Mouse (Mus musculus) embryonic facial prominence, embryonic 14.5 days (tissue): ENCODE measurements around the gene Cep41. TPM values are rescaled to one million over a fixed set of nuclear protein-coding genes. Genes with fewer than 3 reads are reported as not detected.

Source experiments
- ATAC-seq: fragments of 200-750 bp; cut with Nextera tagmentation; 2 replicates; pipeline ENCODE4 v1.8.0; 2017; ENCODE audit warnings: low read depth, moderate number of reproducible peaks, moderate TSS enrichment
- DNase-seq: peaks from one replicate; pipeline ENCODE4 v3.0.0-alpha.2; 2015; ENCODE audit warnings: low spot score
- H3K27ac ChIP-seq: fragments of 300-500 bp; sonication (generic); replicated peaks from 2 replicates; pipeline ENCODE4 v1.5.1; 2014; ENCODE audit warnings: low read depth, mild to moderate bottlenecking, low read length, moderate library complexity
- H3K27me3 ChIP-seq: fragments of 300-500 bp; sonication (generic); replicated peaks from 2 replicates; pipeline ENCODE4 v1.6.1; 2014; ENCODE audit warnings: low read length; ENCODE audit not compliant: control insufficient read depth, insufficient read depth
- H3K36me3 ChIP-seq: fragments of 300-500 bp; sonication (generic); 2 replicates; pipeline ENCODE4 v1.6.1; 2014; ENCODE audit warnings: low read length, mixed read lengths; ENCODE audit not compliant: control insufficient read depth, insufficient read depth
- H3K4me1 ChIP-seq: fragments of 300-500 bp; sonication (generic); 2 replicates; pipeline ENCODE4 v1.6.1; 2014; ENCODE audit warnings: antibody characterized with exemption, low read length; ENCODE audit not compliant: control insufficient read depth, insufficient read depth
- H3K4me2 ChIP-seq: fragments of 300-500 bp; sonication (generic); 2 replicates; pipeline ENCODE4 v1.6.1; 2014; ENCODE audit warnings: low read depth, mild to moderate bottlenecking, low read length, moderate library complexity, mixed read lengths
- H3K4me3 ChIP-seq: fragments of 300-500 bp; sonication (generic); 2 replicates; pipeline ENCODE4 v1.5.1; 2014; ENCODE audit warnings: low read depth, mild to moderate bottlenecking, low read length
- H3K9ac ChIP-seq: fragments of 300-500 bp; sonication (generic); 2 replicates; pipeline ENCODE4 v1.6.1; 2014; ENCODE audit warnings: low read depth, mild to moderate bottlenecking, low read length, moderate library complexity, mixed read lengths
- H3K9me3 ChIP-seq: fragments of 300-500 bp; sonication (generic); 2 replicates; pipeline ENCODE4 v1.6.1; 2016; ENCODE audit warnings: low read length; ENCODE audit not compliant: control insufficient read depth
- WGBS: fragments of 180-500 bp; shearing (Covaris S2); extraction: QIAGEN DNeasy Blood & Tissue Kit; methylation state at CpG from one replicate; pipeline ENCODE4 v1.1.7; 2014; 5-methylcytosine and 5-hydroxymethylcytosine counted together
- polyA plus RNA-seq: library from polyadenylated mRNA; unstranded; fragments of >200 nt; fragmentation: Nextera tagmentation; extraction: Ambion mirVana; gene quantifications from 2 replicates; pipeline ENCODE4 v1.2.1, GENCODE M21; 2014

Gene Cep41
- polyA plus RNA-seq, 1 experiment from 2014 or later, result 38.6 TPM

DNA sequence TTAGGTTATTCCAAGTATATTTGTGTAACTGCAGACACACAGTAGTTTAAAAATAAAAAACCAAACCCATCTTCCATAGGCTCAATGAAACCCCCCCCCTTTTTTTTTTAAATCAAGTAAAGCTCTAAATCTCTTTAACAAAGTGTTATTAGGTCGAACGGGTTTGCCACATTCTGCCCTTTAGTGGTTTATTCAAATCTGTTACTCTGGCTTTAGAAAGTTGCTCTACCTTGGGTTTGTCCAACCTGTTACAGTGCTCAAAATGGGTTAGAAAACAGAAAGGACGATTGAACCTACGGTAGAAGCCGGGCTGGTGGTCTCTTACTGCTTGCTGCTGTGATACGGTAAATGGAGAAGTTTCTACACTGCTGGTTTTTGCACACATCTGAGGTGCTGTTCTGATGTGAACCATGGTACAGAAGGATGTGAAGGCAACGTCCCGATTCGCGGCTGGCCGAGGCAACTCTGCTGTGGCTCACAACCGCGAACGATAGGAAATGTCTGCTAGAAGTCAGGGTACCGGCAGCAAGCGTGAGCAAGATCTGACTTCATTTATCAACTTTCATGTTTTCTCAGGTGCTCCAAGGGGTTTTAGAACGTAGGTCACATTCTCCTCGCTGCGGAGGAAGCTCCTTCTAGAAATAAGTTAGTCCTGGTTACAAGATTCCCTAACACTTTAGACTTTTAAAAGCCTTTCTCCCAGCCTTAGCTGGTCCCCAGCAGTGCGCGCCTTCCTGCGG, 41.6 kb upstream of the Cep41 start:
- ATAC-seq, result no peak
- H3K4me2 ChIP-seq, result peak overlapping the region; percentile 66
- peak overlapping the region; percentile 21; the same call in 1 of the 2 replicates for H3K4me3 ChIP-seq
- H3K27ac ChIP-seq, result peak overlapping the region; percentile 89
- H3K9ac ChIP-seq, result peak overlapping the region; percentile 50
- no peaks in the 10 kb centered on the region for H3K27me3 ChIP-seq
- H3K9me3 ChIP-seq, result peaks cover 59% of the 10 kb centered on the region
- 43% methylated on average over 22 of the region's 22 CpGs for WGBS
- no peak for DNase-seq
- H3K4me1 ChIP-seq, result no peaks in the 10 kb centered on the region
- H3K36me3 ChIP-seq, result 0 out of 2 replicates have a peak, but pooled peaks cover 2% of the 10 kb centered on the region

DNA sequence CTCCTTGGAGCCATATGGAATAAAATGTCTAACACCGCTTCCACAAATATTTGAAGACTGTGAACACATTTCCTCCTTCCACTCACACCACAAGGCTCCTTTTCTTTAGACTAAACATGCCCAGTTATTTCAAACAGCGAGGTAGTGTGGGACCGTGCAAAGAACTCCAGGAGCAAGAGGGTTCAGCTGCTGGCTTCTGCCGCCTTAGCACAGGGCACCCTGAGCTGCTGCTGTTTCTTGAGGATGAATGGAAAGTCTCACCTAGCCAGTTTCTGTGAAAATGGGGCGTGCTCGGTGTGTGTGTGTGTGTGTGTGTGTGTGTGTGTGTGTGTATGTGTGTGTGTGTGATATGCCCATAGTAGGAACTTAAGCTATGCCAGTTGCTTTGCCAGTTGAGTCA, 40.9 kb upstream of the Cep41 start:
- Histone ChIP-seq H3K9me3 (peaks cover 52% of the 10 kb centered on the region), H3K9ac (0 out of 2 replicates have a peak overlapping the region, but pooled peaks have one; percentile 50), H3K4me1 (no peaks in the 10 kb centered on the region), H3K27ac (peak overlapping the region; percentile 89), H3K27me3 (no peaks in the 10 kb centered on the region), H3K36me3 (0 out of 2 replicates have a peak, but pooled peaks cover 2% of the 10 kb centered on the region), H3K4me2 (peak overlapping the region; percentile 66), H3K4me3 (no peak overlapping the region)
- 0 out of 2 replicates have a peak, but pooled peaks have one; percentile 12 for ATAC-seq
- 64% methylated on average over 6 of the region's 6 CpGs for WGBS
- no peak for DNase-seq

DNA sequence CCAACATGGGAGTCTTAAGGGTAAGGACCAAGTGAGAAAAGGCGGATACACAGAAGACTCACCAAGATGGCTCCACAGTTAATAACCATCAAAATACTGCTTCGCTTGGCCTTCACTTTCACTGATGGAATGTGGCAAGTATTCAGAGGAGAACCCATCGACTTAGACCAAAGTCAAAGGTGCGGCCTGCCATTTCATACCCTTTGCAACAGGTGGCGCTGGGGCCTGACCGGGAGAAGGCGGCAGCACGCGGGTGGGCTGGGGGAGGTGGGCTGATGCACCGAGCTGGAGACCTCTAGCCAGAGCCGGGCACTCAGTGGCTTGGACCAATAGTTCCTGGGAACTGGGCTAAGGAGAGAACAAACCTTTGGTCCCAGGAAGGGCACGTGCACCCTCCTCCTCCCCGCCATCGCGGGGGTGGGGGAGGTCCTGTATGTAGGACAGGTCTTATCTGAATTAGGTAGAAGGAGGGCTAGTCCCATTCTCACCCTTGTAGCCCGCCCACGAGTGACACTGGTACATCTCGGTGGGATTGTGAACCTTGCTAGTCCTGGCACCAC, 39.1 kb upstream of the Cep41 start:
- Histone ChIP-seq H3K27me3 (no peaks in the 10 kb centered on the region), H3K9ac (no peak overlapping the region), H3K4me1 (no peaks in the 10 kb centered on the region), H3K27ac (peak overlapping the region; percentile 89; the same call in 1 of the 2 replicates), H3K4me2 (no peak overlapping the region), H3K4me3 (no peak overlapping the region), H3K9me3 (peaks cover 34% of the 10 kb centered on the region), H3K36me3 (no peaks in the 10 kb centered on the region)
- WGBS, result 52% methylated on average over 18 of the region's 18 CpGs
- ATAC-seq, result no peak
- DNase-seq, result no peak

DNA sequence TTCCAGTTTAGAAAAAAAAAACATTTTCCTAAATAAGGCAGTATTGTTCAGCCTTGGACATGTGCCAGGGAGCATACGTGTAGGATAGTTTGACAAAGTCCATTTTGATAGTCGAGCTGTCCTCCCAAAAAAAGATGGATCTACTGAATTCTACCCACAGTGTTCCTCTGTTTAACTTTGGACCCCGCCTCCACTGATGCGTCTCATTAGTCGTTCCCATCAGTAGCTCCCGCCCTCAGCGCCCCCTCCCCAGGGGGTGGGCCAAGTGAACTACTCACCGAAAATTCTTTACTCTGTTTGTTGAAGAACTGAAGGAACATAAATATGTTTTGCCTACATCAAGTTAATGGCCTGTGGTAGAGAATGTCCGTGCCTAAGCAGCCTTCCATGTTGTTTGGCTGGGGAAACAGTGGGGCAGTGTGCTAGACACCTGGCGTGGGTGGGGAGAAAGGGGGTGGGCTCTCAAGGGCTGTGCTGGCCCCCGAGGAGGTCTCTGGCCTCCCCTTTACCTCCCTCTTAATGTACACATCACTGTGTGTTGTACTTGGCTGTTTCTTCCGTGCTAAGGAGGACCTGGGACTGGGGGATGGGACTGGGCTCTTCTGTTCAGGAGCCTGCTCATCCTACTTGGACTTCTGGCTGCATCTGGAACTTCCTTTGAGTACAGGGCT, 36.9 kb upstream of the Cep41 start:
- Histone ChIP-seq H3K9me3 (peaks cover 13% of the 10 kb centered on the region), H3K27me3 (no peaks in the 10 kb centered on the region), H3K9ac (no peak overlapping the region), H3K27ac (0 out of 2 replicates have a peak overlapping the region, but pooled peaks have one; percentile 63), H3K4me2 (no peak overlapping the region), H3K36me3 (no peaks in the 10 kb centered on the region), H3K4me3 (no peak overlapping the region), H3K4me1 (no peaks in the 10 kb centered on the region)
- ATAC-seq (0 out of 2 replicates have a peak, but pooled peaks have one; percentile 39), DNase-seq (peak; percentile 68)
- 47% methylated on average over 12 of the region's 12 CpGs for WGBS

DNA sequence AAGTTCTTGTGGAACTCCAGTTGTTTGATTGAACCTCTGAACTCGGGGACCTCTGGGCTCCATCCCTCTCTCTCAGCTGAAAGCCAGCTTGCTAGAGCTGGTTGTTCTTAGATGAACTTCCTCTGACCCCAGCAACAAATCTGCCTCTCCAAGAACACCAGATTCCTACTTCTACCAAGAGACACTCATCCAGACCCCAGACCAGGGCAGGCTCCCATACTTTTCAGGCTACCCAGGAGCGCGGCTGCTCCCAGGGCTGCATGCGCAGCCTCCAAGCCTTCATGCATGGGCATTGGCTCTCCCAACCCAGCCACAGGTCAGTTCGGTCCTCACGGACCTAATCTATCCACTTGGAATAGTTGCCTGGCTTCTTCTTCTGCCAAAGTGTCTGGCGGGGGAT, 29.8 kb upstream of the Cep41 start, which contains the start of gene Mest:
TSS of gene Mest (plus strand) at position 217 of the 400 bp plus-strand sequence.
- 71% methylated on average over 7 of the region's 7 CpGs for WGBS
- peaks cover 4% of the 10 kb centered on the region; the same call in 1 of the 2 replicates for H3K4me1 ChIP-seq
- no peak within 1 kb of the TSS for H3K27ac ChIP-seq
- no peak within 1 kb of the TSS for H3K4me3 ChIP-seq
- no peaks in the 10 kb centered on the region for H3K36me3 ChIP-seq
- ATAC-seq, result no peak
- H3K4me2 ChIP-seq, result no peak within 1 kb of the TSS
- DNase-seq, result no peak
- no peaks in the 10 kb centered on the region for H3K27me3 ChIP-seq
- H3K9me3 ChIP-seq, result no peaks in the 10 kb centered on the region
- H3K9ac ChIP-seq, result no peak within 1 kb of the TSS

DNA sequence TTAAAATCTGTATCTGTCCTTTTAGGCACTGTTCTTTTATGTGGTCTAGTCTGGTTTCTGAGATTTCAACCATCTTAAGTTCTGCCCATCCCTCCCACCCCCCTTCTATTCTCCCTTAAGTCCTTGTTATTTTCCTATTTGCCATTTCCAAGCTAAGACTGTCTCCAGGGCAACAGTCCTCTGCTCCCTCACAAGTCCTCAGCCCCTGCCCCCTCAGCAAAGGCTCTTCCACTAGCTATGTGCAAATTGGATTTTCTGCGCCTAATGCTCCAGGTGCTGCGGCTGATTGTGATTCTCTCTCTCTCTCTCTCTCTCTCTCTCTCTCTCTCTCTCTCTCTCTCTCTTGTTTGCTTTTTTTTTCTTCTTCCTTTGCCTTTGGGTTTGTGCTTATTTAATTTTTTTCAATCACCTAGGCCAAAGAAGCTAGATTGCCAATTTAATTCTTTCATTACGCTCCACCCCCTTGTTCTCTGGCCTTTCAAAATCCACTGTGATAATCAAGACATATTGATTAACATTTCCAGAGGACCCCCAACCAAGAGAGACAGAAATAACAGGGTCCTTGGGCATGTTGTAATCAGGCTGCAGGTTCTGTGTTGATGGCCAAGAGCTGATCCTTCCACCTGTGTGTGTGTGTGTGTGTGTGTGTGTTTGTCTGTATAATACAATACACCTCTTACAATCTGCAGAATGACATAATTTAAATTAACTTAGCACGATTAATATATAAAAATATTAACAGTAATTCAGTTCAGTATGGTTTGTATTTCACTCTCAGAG, 29.0 kb upstream of the Cep41 start:
- 73% methylated on average over 4 of the region's 4 CpGs for WGBS
- DNase-seq (no peak), ATAC-seq (peak; percentile 50; the same call in 1 of the 2 replicates)
- Histone ChIP-seq H3K27ac (no peak overlapping the region), H3K4me3 (no peak overlapping the region), H3K9me3 (no peaks in the 10 kb centered on the region), H3K36me3 (no peaks in the 10 kb centered on the region), H3K4me1 (peaks cover 4% of the 10 kb centered on the region; the same call in 1 of the 2 replicates), H3K27me3 (no peaks in the 10 kb centered on the region), H3K9ac (no peak overlapping the region), H3K4me2 (no peak overlapping the region)

DNA sequence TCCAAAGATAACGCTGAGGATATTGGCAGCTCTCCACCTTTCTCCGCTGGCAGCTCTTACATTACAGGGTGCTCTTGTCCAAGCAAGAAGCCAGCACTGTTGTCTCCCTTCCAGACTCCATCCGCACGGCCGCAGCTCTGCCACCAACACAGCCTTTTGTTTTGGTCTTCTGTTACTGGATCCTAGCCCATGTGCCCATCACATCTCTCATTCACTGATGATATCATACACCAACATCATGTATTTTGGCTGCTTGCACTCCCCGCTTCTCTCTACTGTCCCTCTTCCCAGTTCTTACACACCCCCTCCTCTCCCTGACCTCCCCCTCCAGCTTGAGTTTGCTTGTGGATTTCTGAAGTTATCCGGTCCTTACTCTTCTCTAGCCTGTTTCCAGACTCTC, 23.2 kb upstream of the Cep41 start:
- Histone ChIP-seq H3K4me1 (peaks cover 10% of the 10 kb centered on the region), H3K27ac (no peak overlapping the region), H3K9ac (no peak overlapping the region), H3K27me3 (no peaks in the 10 kb centered on the region), H3K36me3 (no peaks in the 10 kb centered on the region), H3K9me3 (no peaks in the 10 kb centered on the region), H3K4me3 (no peak overlapping the region), H3K4me2 (no peak overlapping the region)
- ATAC-seq (no peak), DNase-seq (no peak)
- WGBS, result 76% methylated on average over 7 of the region's 7 CpGs

DNA sequence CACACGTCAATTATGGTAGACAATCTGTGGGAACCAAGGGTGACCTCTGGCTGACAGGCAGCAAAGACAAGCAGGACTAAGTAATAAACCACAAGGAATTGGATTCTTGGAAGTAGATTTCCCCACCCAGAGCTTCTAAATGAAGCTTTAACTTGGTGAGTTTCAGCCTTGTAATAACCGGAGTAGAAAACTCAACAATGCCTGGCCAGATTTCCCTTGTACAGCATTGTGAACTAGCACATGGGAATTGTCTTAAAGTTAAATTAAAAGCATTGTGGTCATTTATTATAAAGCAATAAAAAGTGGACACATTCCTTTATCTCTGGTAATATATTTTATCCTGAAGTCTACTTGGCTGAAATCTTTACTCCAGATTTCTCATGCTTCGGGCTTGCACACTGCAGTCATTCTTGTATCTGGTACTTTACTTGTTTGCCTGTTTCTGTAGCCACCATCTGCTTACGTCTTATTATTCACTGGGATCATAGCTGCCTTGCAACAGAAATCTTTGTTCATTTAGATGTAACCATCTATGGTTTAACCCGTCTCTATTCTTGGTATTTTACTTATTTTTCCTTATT, 21.4 kb upstream of the Cep41 start:
- DNase-seq (no peak), ATAC-seq (no peak)
- H3K4me2 ChIP-seq, result no peak overlapping the region
- no peaks in the 10 kb centered on the region for H3K36me3 ChIP-seq
- peaks cover 20% of the 10 kb centered on the region for H3K4me1 ChIP-seq
- H3K27ac ChIP-seq, result no peak overlapping the region
- H3K27me3 ChIP-seq, result no peaks in the 10 kb centered on the region
- whole genome bisulfite sequencing, result 73% methylated on average over 5 of the region's 5 CpGs
- no peaks in the 10 kb centered on the region for H3K9me3 ChIP-seq
- no peak overlapping the region for H3K4me3 ChIP-seq
- H3K9ac ChIP-seq, result no peak overlapping the region
